Mouse (Mus musculus): ENCODE results near the gene Fzd2. TPM values are rescaled to one million over a fixed set of nuclear protein-coding genes. Genes with fewer than 3 reads are reported as not detected.
A peak's percentile ranks its signal among the peaks of the same experiment; 100 is the strongest.
"Not testable (repeated sequence)": the region's sequence is repeated elsewhere in the genome, so short reads cannot be mapped to it uniquely, and the experiment has no call there.

Fzd2 gene
- 10 to 100 TPM; 10.9 to 11.7 TPM for total RNA-seq (2021)
- long read RNA-seq, experiment 1, transcript Fzd2-201 (1 exons, 3,663 nt), result major isoform, 9 of 10 reads
- long read RNA-seq, experiment 1, partial matches to known transcripts, result 0 of 10 reads
- long read RNA-seq, experiment 1, other reads (novel, unspliced or antisense), result 1 of 10 reads
- long read RNA-seq, experiment 2, transcript Fzd2-201 (1 exons, 3,663 nt), result major isoform, 28 of 28 reads
- long read RNA-seq, experiment 2, partial matches to known transcripts, result 0 of 28 reads
- long read RNA-seq, experiment 2, other reads (novel, unspliced or antisense), result 0 of 28 reads

DNA sequence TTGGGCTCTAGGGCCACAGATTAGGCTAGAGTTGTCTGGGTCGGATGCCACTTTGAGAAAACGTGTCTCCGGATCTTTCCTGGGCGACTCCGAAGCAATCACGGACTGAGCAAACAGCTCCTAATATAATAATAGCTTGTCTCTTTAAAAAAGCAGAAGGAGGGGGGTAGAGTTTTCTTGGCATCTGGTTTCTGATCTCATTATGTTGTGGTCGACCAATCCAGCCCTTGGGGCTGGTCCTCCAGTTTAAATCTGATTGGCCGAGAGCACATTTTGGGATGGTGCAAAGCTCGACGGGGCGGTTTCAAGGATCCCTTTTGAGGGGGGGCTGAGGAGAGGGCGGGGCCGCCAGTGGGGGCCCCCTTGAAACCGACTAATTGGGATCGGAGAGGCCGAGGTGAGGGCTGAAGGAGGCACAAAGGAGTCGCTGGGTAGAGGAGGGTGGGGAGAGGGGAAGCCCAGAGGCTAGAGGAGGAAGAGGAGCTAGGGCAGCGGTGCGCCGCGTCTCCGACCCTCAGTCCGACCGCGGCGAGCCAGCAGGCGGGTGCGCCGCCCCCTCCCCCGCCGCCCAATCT is at the start of gene Fzd2:
TSS of gene Fzd2 (plus strand) at position 387 of the 575 bp plus-strand sequence.
- H3K4me3 ChIP-seq, result peak within 1 kb of the TSS; percentile 47
- peak within 1 kb of the TSS; percentile 60 for H3K27ac ChIP-seq
- no peak for TF ChIP-seq CTCF (IDR thresholded peaks at IDR 0.05)
- intact Hi-C loops (cut with DNase I), result loop anchor here (2.0 kb wide), 1 partner anchor 25 kb away; the partner anchor contains the start of gene Gm11627
- peak; percentile 28 to 50 for DNase-seq (ENCODE audit: extremely low spot score in 1 of 2, low spot score in 2 of 2)

DNA sequence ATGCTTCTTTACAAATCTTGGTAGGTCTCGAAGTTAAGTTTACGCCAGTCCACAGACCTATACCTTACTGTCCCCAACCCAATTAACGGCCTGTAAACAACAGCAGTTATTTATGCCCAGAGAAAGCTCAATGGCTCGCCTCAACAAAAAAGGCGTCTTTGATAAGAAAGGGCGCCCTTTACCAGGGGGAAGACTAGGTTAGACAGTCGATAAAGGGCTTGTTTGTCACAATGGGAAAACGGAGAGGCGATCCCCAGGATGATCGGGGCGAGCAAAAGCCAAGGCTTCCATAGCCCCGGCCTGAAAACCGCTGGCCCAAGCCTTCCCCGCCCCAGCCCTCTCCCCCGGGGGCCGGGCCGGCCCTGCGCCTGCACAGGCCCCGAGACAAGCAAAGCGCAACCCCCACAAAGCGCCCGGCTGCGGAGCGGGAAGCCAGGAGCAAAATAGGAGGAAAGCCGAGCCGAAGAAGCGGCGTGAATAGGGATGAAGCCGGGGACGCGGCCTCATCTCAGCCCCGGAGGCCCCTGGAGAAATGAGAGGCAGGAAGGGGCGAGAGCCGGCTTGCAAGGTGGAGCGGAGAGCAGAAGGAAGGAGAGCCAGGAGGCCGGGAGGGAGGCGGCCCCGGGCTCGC is 48.7 kb upstream of the Fzd2 start:
- intact Hi-C loops (cut with DNase I), result loop anchor here (5.0 to 10.0 kb wide), 2 partner anchors 68 to 241 kb away; partner anchors contain the start of gene Ubtf
- H3K4me3 ChIP-seq, result peak overlapping the region; percentile 92
- TF ChIP-seq CTCF (IDR thresholded peaks at IDR 0.05), result no peak
- no peak for DNase-seq (ENCODE audit: extremely low spot score in 1 of 2, low spot score in 2 of 2)
- peak overlapping the region; percentile 98 for H3K27ac ChIP-seq

DNA sequence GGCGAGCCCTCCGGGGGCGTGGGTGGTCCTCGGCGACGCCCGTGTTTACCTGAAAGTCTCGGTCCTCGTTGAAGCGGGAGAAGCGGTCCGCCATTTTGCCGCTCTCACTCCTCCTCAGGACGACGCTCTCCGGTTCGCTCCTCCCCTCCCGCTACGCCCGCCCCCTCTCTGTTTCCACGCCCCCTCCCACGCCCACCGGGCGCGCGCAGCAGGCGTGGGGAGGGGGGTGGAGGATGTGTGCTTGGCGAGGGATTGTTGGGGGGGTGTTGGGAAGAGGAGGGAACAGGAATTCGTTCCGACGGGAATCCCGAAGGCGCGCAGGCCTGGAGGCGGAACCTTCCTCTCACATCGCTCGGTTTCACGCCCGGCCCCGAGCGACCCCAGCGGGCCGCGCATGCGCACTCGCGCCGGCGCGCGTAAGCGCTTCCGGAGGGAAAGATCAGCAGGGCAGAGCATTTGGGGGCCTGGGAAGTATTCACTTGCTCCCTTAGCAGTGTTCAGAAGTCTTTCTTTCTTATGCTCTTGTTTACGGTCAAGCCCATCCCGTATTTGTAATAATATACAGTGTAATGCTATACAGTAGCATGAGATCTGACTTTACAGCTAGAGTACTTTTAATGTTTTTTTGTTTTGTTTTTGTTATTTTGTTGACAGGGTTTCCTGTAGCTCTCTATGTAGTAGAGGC is 48.0 kb upstream of the Fzd2 start, which contains the start of gene Gpatch8:
TSS of gene Gpatch8 (minus strand) at position 362 of the 685 bp plus-strand sequence.
- Histone ChIP-seq H3K27ac (peak within 1 kb of the TSS; percentile 98), H3K4me3 (peak within 1 kb of the TSS; percentile 92)
- TF ChIP-seq CTCF (IDR thresholded peaks at IDR 0.05), result no peak; the same call in 1 of the 2 replicates
- DNase-seq (ENCODE audit: extremely low spot score in 1 of 2, low spot score in 2 of 2), result peak; percentile 92 to 93
- intact Hi-C loops (cut with DNase I), result loop anchor here (5.0 to 10.0 kb wide), 2 partner anchors 69 to 241 kb away; partner anchors contain the start of gene Ubtf

DNA sequence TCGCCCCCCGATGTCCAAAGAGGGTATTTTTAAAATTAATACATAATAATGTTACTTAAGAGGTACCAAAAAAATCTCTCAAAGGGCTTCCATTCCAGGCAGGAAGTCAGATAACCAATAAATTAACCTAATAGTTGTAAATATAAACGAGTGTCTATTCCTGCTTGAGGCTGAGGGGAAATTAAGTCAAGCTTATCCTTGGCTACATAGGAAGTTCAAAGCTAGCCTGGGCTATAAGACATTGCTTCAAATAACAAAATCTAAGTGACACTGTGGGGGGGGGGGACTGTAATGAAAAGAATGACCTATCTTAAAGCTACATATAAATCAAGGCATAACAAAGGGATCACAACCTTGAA is 47.5 kb upstream of the Fzd2 start:
- H3K27ac ChIP-seq, result peak overlapping the region; percentile 98
- no peak for TF ChIP-seq CTCF (IDR thresholded peaks at IDR 0.05)
- no peak for DNase-seq (ENCODE audit: extremely low spot score in 1 of 2, low spot score in 2 of 2)
- peak overlapping the region; percentile 92 for H3K4me3 ChIP-seq
- intact Hi-C loops (cut with DNase I), result loop anchor here (5.0 to 10.0 kb wide), 2 partner anchors 69 to 242 kb away; partner anchors contain the start of gene Ubtf

DNA sequence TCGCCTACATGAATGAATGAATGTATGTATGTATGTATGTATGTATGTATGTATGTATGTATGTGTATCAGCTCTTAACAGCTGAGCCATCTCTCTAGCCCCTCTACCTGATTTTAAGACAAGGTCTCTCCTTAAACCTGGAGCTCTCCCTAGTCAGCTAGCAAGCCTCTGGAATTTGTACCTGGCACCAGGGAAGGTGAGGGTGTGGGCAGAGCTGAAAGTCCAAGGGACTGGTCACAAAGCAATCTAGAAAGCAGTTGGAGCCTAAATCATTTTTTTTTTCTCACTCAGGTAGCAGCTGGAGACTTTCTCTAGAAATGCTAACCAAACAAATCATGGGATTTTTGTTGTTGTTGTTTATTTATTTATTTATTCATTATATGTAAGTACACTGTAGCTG is 46.8 kb upstream of the Fzd2 start:
- no peak overlapping the region for H3K27ac ChIP-seq
- intact Hi-C loops (cut with DNase I), result loop anchor here (5.0 to 10.0 kb wide), 2 partner anchors 70 to 243 kb away; partner anchors contain the start of gene Ubtf
- DNase-seq (ENCODE audit: extremely low spot score in 1 of 2, low spot score in 2 of 2), result no peak
- TF ChIP-seq CTCF (IDR thresholded peaks at IDR 0.05), result no peak
- H3K4me3 ChIP-seq, result no peak overlapping the region

DNA sequence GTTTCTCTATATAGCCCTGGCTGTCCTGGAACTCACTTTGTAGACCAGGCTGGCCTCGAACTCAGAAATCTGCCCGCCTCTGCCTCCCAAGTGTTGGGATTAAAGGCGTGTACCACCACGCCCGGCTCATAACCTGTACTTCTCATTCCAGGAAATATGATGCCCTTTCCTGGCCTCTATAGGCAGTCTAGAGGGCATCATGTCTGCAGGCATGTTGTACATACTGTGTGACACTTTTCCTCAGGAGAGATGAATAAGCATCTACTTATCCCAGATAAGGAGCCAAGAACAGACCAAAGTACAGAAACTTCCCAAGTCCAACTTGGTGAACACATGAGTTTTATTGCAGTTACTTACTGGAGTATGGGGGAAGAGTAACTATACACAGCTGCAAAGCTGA is 45.5 kb upstream of the Fzd2 start:
- Histone ChIP-seq H3K4me3 (no peak overlapping the region), H3K27ac (no peak overlapping the region)
- intact Hi-C loops (cut with DNase I), result loop anchor here (5.0 to 10.0 kb wide), 2 partner anchors 71 to 244 kb away; partner anchors contain the start of gene Ubtf
- DNase-seq (ENCODE audit: extremely low spot score in 1 of 2, low spot score in 2 of 2), result no peak
- TF ChIP-seq CTCF (IDR thresholded peaks at IDR 0.05), result no peak

DNA sequence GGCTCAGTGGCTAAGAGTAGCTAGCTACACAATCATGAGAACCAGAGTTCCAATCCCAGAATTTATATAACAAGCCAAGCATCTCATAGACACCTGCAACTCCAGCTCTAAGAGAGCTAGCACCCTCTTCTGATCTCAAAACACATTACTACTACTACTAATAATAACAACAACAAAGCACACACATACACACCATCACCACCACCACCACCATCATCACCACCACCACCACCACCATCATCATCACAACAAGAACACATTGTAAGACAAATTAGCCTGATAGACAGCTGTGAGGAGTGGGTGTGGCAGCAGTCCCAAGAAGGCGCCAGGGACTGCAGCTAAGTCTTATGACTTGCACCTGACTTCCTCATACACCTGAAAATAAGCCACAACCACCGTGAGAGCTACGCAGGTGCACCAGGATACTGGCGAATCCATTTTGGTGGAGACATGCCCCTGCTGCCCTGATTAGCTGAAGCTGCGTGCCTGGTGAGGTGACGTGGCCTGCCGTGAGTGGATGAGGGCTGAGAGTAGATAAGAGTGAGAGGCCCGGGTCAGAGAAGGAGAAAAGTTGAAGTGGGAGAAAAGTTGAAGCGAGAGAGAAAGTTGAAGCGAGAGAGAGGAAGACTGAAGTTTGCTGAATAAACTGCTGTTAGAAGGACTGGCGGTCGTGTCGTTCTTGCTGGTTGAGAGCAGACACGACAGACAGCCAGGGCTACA is 39.1 kb upstream of the Fzd2 start:
- H3K27ac ChIP-seq; intact Hi-C loops (cut with DNase I); DNase-seq (ENCODE audit: extremely low spot score in 1 of 2, low spot score in 2 of 2); H3K4me3 ChIP-seq: not testable (repeated sequence)

DNA sequence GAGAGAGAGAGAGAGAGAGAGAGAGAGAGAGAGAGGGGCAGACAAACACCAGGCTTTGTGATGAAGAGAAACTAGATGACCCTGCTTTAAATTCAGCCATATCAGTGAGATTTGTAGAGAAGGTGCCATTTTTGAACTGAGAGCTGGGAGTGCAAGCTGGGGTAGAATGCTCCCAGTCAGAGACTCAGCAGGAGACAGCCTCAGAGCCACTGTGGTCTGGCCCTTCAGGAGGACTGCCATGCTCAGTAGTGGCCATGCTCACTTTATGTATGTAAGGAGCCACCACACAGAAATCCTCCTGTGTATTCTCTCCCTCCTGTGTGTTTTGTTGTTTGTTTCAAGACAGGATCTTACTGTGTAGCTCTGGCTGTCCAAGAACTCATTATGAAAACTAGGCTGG is 38.5 kb upstream of the Fzd2 start:
- Histone ChIP-seq H3K27ac (no peak overlapping the region), H3K4me3 (no peak overlapping the region)
- intact Hi-C loops (cut with DNase I), result no loop called here
- DNase-seq (ENCODE audit: extremely low spot score in 1 of 2, low spot score in 2 of 2), result no peak
- no peak for TF ChIP-seq CTCF (IDR thresholded peaks at IDR 0.05)

DNA sequence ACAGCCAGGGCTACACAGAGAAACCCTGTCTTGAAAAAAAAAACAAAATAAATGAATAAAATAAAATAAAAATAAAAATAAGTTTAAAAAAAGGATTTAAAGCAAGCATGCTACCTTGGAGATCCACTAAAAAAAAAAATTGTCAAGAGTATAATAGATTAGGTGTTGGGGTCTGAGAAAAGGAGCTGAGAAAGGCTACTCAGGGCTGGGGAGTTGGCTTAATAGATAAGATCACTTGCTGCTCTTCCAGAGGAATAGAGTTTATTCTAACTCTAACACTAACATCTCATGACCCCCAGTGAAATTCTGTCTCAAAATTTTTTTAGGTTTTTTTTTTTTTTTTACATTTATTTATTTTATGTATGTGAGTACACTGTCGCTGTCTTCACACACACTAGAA is 37.9 kb upstream of the Fzd2 start:
- Histone ChIP-seq H3K27ac (no peak overlapping the region), H3K4me3 (no peak overlapping the region)
- no peak for DNase-seq (ENCODE audit: extremely low spot score in 1 of 2, low spot score in 2 of 2)
- intact Hi-C loops (cut with DNase I), result no loop called here
- no peak for TF ChIP-seq CTCF (IDR thresholded peaks at IDR 0.05)

DNA sequence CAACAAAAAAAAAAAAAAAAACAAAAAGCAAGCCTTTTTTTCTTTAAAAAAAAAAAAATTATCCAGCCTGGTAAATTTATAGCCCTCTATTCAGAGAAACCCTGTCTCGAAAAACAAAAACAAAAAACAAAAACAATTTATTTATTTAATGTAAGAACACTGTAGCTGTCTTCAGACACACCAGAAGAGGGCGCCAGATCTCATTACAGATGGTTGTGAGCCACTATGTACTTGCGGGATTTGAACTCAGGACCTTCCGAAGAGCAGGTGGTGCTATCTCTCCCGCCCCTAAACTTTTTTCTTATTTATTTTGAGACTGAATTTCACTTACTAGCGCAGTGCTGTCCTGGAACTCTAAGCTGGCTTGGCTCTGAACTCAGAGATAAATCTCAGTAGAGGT is 37.0 kb upstream of the Fzd2 start:
- peak; percentile 34 for TF ChIP-seq CTCF (IDR thresholded peaks at IDR 0.05)
- Histone ChIP-seq H3K4me3 (no peak overlapping the region), H3K27ac (no peak overlapping the region)
- DNase-seq (ENCODE audit: extremely low spot score in 1 of 2, low spot score in 2 of 2), result no peak
- intact Hi-C loops (cut with DNase I), result no loop called here

DNA sequence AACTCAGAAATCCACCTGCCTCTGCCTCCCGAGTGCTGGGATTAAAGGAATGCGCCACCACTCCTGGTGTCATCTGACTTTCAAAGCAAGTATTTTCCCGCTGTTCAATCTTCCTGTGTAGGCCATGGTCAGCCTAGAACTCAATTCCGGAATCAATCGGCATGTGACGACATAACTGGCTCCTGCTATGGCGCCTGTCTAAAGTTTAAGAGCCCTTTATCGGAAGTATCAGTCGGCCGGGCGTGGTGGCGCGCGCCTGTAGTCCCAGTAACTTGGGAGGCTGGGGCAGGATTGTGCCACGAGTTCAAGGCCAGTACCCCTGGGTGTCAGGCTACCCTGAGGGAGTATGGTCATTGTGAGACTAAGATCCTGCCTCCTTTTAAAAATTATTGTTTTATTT is 36.5 kb upstream of the Fzd2 start:
- no peak for DNase-seq (ENCODE audit: extremely low spot score in 1 of 2, low spot score in 2 of 2)
- intact Hi-C loops (cut with DNase I), result no loop called here
- no peak overlapping the region for H3K4me3 ChIP-seq
- no peak overlapping the region for H3K27ac ChIP-seq
- no peak for TF ChIP-seq CTCF (IDR thresholded peaks at IDR 0.05)
